Mouse (Mus musculus) forebrain, embryonic 11.5 days (tissue): ENCODE results near the gene Fbxo45. TPM values are rescaled to one million over a fixed set of nuclear protein-coding genes. Genes with fewer than 3 reads are reported as not detected.
A peak's percentile ranks its signal among the peaks of the same experiment; 100 is the strongest.
"Not testable (repeated sequence)": the region's sequence is repeated elsewhere in the genome, so short reads cannot be mapped to it uniquely, and the experiment has no call there.

Experiments used
- ATAC-seq: fragments of 200-750 bp; cut with Nextera tagmentation; replicated peaks from 2 replicates; pipeline ENCODE4 v1.8.0; 2017; ENCODE audit warnings: moderate TSS enrichment; ENCODE audit not compliant: low FRiP score
- DNase-seq: peaks from one replicate; pipeline ENCODE4 v3.0.0-alpha.2; 2017; ENCODE audit warnings: low spot score
- H3K27ac ChIP-seq: fragments of 300-500 bp; sonication (generic); 2 replicates; pipeline ENCODE4 v1.5.1; 2014; ENCODE audit warnings: low read depth, low read length
- H3K27me3 ChIP-seq: fragments of 300-500 bp; sonication (generic); 2 replicates; pipeline ENCODE4 v1.6.1; 2014; ENCODE audit warnings: mild to moderate bottlenecking, low read length, mixed read lengths; ENCODE audit not compliant: control insufficient read depth, insufficient read depth
- H3K36me3 ChIP-seq: fragments of 300-500 bp; sonication (generic); 2 replicates; pipeline ENCODE4 v1.6.1; 2014; ENCODE audit warnings: mild to moderate bottlenecking, low read length, moderate library complexity, mixed read lengths; ENCODE audit not compliant: control insufficient read depth, insufficient read depth
- H3K4me1 ChIP-seq: fragments of 300-500 bp; sonication (generic); replicated peaks from 2 replicates; pipeline ENCODE4 v1.6.1; 2014; ENCODE audit warnings: low read length, mixed read lengths; ENCODE audit not compliant: control insufficient read depth, insufficient read depth
- H3K4me2 ChIP-seq: fragments of 300-500 bp; sonication (generic); 2 replicates; pipeline ENCODE4 v1.6.1; 2014; ENCODE audit warnings: low read depth, mild to moderate bottlenecking, low read length, moderate library complexity, mixed read lengths; ENCODE audit not compliant: severe bottlenecking
- H3K4me3 ChIP-seq: fragments of 300-500 bp; sonication (generic); 2 replicates; pipeline ENCODE4 v1.5.1; 2014; ENCODE audit warnings: low read depth, low read length
- H3K9ac ChIP-seq: fragments of 300-500 bp; sonication (generic); 2 replicates; pipeline ENCODE4 v1.6.1; 2014; ENCODE audit warnings: low read length
- H3K9me3 ChIP-seq: fragments of 300-500 bp; sonication (generic); 2 replicates; pipeline ENCODE4 v1.6.1; 2016; ENCODE audit warnings: low read length, mixed read lengths; ENCODE audit not compliant: control insufficient read depth
- WGBS: fragments of 180-500 bp; shearing (Covaris S2); extraction: QIAGEN DNeasy Blood & Tissue Kit; methylation state at CpG from one replicate; pipeline ENCODE4 v1.1.7; 2014; 5-methylcytosine and 5-hydroxymethylcytosine counted together
- polyA plus RNA-seq: library from polyadenylated mRNA; unstranded; fragments of >200 nt; fragmentation: Nextera tagmentation; extraction: Ambion mirVana; gene quantifications from 2 replicates; pipeline ENCODE4 v1.2.1, GENCODE M21; 2014

Fbxo45 gene
- polyA plus RNA-seq, 1 experiment from 2014 or later, result 28.0 TPM

GRCm38 (mm10) chr16:32273338-32273737 lies 26.4 kb upstream of the Fbxo45 start:
- no peak for ATAC-seq
- DNase-seq, result peak; percentile 53

DNA sequence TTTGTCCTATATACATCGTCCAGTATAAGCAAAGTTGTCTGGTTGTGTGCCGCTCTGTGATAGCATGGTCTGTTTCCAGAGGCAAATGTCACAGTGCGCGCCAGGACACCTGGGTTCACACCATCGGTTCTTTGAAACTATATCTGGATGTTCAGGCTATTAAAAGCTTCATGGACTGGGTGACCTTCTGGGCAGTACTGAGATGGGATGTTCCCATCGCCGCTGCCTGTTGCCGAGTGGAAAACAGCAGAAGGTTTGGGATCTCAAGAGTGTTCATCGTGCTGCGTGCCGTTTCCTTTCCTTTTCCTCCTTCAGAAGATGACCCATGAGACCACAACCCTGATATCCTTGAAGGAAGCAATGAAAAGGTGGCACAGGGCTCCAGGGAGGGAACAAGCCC lies 24.3 kb upstream of the Fbxo45 start, which contains the start of gene Smco1:
Smco1 (plus strand) TSS at position 178 of the 400 bp plus-strand sequence.
- ATAC-seq (no peak), DNase-seq (no peak)
- Histone ChIP-seq H3K4me1 (no peaks in the 10 kb centered on the region), H3K4me2 (no peak within 1 kb of the TSS), H3K36me3 (no peaks in the 10 kb centered on the region), H3K27me3 (no peaks in the 10 kb centered on the region), H3K9me3 (no peaks in the 10 kb centered on the region), H3K9ac (no peak within 1 kb of the TSS), H3K4me3 (no peak within 1 kb of the TSS), H3K27ac (no peak within 1 kb of the TSS)
- WGBS, result 91% methylated on average over 11 of the region's 11 CpGs

More at GRCm38 (mm10) chr16:32273338-32273737, 26.4 kb upstream of the Fbxo45 start:
- no peak overlapping the region for H3K4me2 ChIP-seq
- no peak overlapping the region for H3K27ac ChIP-seq
- no peaks in the 10 kb centered on the region for H3K9me3 ChIP-seq
- no peak overlapping the region for H3K4me3 ChIP-seq
- no peak overlapping the region for H3K9ac ChIP-seq
- no peaks in the 10 kb centered on the region; the same call in 1 of the 2 replicates for H3K4me1 ChIP-seq
- no peaks in the 10 kb centered on the region for H3K36me3 ChIP-seq
- no peaks in the 10 kb centered on the region for H3K27me3 ChIP-seq
- WGBS, result 54% methylated on average over 9 of the region's 9 CpGs

- H3K9me3 ChIP-seq, ATAC-seq, DNase-seq, H3K4me3 ChIP-seq, H3K9ac ChIP-seq, H3K4me1 ChIP-seq, H3K27me3 ChIP-seq, H3K36me3 ChIP-seq, H3K4me2 ChIP-seq, H3K27ac ChIP-seq: not testable (repeated sequence)
- WGBS, result 84% methylated on average over 2 of the region's 2 CpGs
These were observed 17.3 kb upstream of the Fbxo45 start for GRCm38 (mm10) chr16:32264225-32264624.

DNA sequence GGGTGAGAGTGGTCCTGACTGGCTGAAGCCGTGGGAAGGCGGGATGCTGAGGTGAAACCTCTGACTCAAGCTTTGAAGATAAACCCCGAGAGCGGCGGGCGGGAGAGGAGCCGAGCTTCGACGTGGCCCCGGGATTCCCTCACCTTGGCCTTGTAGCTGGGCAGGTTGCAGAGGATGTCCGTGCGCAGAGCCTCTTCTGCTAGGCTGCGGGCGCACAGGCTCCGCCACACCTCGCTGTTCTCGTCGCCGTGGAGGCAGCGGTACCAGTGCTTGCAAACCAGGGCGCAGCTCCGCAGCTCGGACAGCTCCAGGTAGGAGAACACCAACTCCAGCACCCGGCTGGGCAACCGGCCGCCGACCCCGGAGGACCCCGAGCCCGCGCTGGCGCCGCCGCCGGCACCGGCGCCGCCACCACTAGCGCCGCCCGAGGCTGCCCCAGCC lies 587 bp downstream of the Fbxo45 start:
- DNase-seq, result peak; percentile 77
- H3K9me3 ChIP-seq, result no peaks in the 10 kb centered on the region
- no peaks in the 10 kb centered on the region for H3K27me3 ChIP-seq
- 0% methylated on average over 38 of the region's 41 CpGs for WGBS
- H3K36me3 ChIP-seq, result no peaks in the 10 kb centered on the region
- peaks cover 2% of the 10 kb centered on the region; the same call in 1 of the 2 replicates for H3K4me1 ChIP-seq
- peak overlapping the region; percentile 89 for H3K9ac ChIP-seq
- no peak; the same call in 1 of the 2 replicates for ATAC-seq
- H3K4me2 ChIP-seq, result peak overlapping the region; percentile 54
- H3K27ac ChIP-seq, result peak overlapping the region; percentile 91
- H3K4me3 ChIP-seq, result peak overlapping the region; percentile 93

- no peaks in the 10 kb centered on the region for H3K27me3 ChIP-seq
- no peak overlapping the region for H3K27ac ChIP-seq
- no peak overlapping the region for H3K4me3 ChIP-seq
- 91% methylated on average over 3 of the region's 3 CpGs for WGBS
- ATAC-seq (no peak), DNase-seq (no peak)
- H3K4me1 ChIP-seq, result peaks cover 2% of the 10 kb centered on the region; the same call in 1 of the 2 replicates
- H3K4me2 ChIP-seq, result no peak overlapping the region
- no peak overlapping the region for H3K9ac ChIP-seq
- H3K36me3 ChIP-seq, result no peaks in the 10 kb centered on the region
- H3K9me3 ChIP-seq, result no peaks in the 10 kb centered on the region
These were observed 3.1 kb downstream of the Fbxo45 start for GRCm38 (mm10) chr16:32243901-32244300.

DNA sequence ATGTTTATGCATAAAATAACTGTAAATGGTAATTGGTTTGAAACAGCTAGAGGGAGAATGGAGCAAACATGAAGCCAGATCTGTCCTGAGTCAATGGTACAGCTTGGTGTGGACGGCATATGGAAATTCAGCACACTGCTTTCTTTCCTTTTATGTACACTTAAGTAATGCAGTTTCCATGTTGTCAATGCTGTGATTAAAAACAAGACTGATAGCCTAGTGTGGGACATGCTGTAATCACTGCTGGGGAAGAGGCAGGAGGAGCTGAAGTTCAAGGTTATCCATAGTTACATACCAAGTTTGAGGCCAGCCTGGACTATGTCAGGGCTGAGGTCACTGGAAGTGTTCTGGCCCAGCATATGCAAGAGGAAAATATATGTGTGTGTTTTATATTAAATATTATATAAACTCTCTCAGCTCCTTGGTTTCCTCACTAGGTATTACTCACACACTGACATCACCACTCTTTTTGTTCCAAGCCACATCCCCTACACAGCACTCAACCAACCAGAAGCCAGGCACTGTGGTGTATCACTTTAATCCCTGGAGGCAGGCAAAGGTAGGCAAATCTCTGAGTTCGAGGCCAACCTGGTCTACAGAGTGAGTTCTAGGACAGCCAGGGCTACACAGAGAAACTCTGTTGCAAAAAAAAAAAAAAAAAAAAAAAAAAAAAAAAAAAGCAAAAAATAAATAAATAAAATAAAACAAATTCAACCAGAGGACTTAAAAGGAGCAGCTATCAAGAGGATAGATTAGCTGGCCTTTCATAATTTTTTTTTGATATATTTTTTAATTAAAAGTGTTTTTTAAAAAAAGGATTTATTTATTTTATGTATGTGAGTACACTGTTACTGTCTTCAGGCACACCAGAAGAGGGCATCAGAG lies 7.3 kb downstream of the Fbxo45 start:
- Histone ChIP-seq H3K36me3 (peaks cover 8% of the 10 kb centered on the region; the same call in 1 of the 2 replicates), H3K9me3 (no peaks in the 10 kb centered on the region), H3K4me2 (no peak overlapping the region), H3K9ac (no peak overlapping the region), H3K27me3 (no peaks in the 10 kb centered on the region), H3K27ac (no peak overlapping the region), H3K4me1 (no peaks in the 10 kb centered on the region), H3K4me3 (no peak overlapping the region)
- 90% methylated on average over 2 of the region's 2 CpGs for WGBS
- no peak for DNase-seq
- no peak for ATAC-seq

- DNase-seq, result no peak
- H3K9ac ChIP-seq, result no peak overlapping the region
- no peak for ATAC-seq
- no peak overlapping the region for H3K27ac ChIP-seq
- H3K4me1 ChIP-seq, result no peaks in the 10 kb centered on the region
- no peaks in the 10 kb centered on the region for H3K27me3 ChIP-seq
- H3K4me3 ChIP-seq, result no peak overlapping the region
- peaks cover 8% of the 10 kb centered on the region; the same call in 1 of the 2 replicates for H3K36me3 ChIP-seq
- no peaks in the 10 kb centered on the region for H3K9me3 ChIP-seq
- WGBS, result 94% methylated on average over 19 of the region's 19 CpGs
- no peak overlapping the region for H3K4me2 ChIP-seq
These were observed 8.9 kb downstream of the Fbxo45 start for GRCm38 (mm10) chr16:32237930-32238680.

GRCm38 (mm10) chr16:32232050-32232449 lies 14.9 kb downstream of the Fbxo45 start:
- not testable (repeated sequence) for H3K4me3 ChIP-seq, H3K36me3 ChIP-seq, H3K27me3 ChIP-seq, DNase-seq, H3K9me3 ChIP-seq, H3K4me2 ChIP-seq, H3K9ac ChIP-seq, H3K4me1 ChIP-seq, ATAC-seq, H3K27ac ChIP-seq
- WGBS, result 86% methylated on average over 3 of the region's 3 CpGs
